Comparison of ENCODE assay signal across 21 mouse cellular contexts in genomic region chr6:35338640-35339039, GRCm38 (mm10). TPM values are rescaled to one million over a fixed set of nuclear protein-coding genes. Genes with fewer than 3 reads are reported as not detected.
DNase-seq lines count a peak whose midpoint lies in the region; ATAC-seq and TF ChIP-seq lines count a peak whose summit lies in the region.
"Had no signal": no experiment of that assay in that cellular context is flagged by ENCODE, and none has a peak within 500 bp of the region (broad histone marks: within the 10 kb centered on the region; RNA-seq: fewer than 3 reads in every experiment).

No protein-coding gene starts in this region.

- no peaks in the 10 kb centered on the region for H3K79me2 ChIP-seq in MEL (ENCODE audit: control insufficient read depth, insufficient read depth, low read length, poor library complexity)

- ATAC-seq in hindbrain, embryonic 13.5 days (ENCODE audit: low FRiP score), result no peak
- no peak for ATAC-seq in hindbrain, embryonic 14.5 days (ENCODE audit: low FRiP score)
- no peak for ATAC-seq in forebrain, embryonic 14.5 days
- ATAC-seq: activated CD4-positive, CD25-positive, alpha-beta regulatory T cell, adult 4 months; forebrain, embryonic 15.5 days had no signal

- TF ChIP-seq RAD21 in MEL (IDR thresholded peaks at IDR 0.05; ENCODE audit: low read depth, low read length), result no peak

- no peaks in the 10 kb centered on the region for H3K36me3 ChIP-seq in hindbrain, embryonic 13.5 days
- no peaks in the 10 kb centered on the region for H3K36me3 ChIP-seq in hindbrain, embryonic 14.5 days (replicated peaks; ENCODE audit: control insufficient read depth, insufficient read depth)
- no peaks in the 10 kb centered on the region for H3K36me3 ChIP-seq in MEL (ENCODE audit: control insufficient read depth in 1 of 2, insufficient read depth in 2 of 2, low read length in 2 of 2)
- no peaks in the 10 kb centered on the region for H3K36me3 ChIP-seq in forebrain, embryonic 14.5 days (ENCODE audit: control insufficient read depth, insufficient read depth, low read length)
- H3K36me3 ChIP-seq: embryonic facial prominence, embryonic 13.5 days; forebrain, embryonic 15.5 days; heart, embryonic 13.5 days; limb, embryonic 15.5 days; liver, embryonic 15.5 days had no signal

- TF ChIP-seq EP300 in MEL (IDR thresholded peaks at IDR 0.05; ENCODE audit: low read depth in 1 of 2, low read length in 2 of 2), result no peak

- TF ChIP-seq CTCF in MEL (IDR thresholded peaks at IDR 0.05 in 2 of 3, conservative IDR thresholded peaks at IDR 0.05 in 1 of 3; ENCODE audit: control insufficient read depth in 1 of 3, insufficient read depth in 1 of 3, low read depth in 2 of 3, low read length in 3 of 3, poor library complexity in 1 of 3, severe bottlenecking in 1 of 3), result no peak
- TF ChIP-seq CTCF in olfactory bulb, adult 2 months (IDR thresholded peaks at IDR 0.05; ENCODE audit: insufficient read depth, low read depth, low read length), result no peak

- H3K9ac ChIP-seq in hindbrain, embryonic 13.5 days, result no peak overlapping the region
- no peak overlapping the region for H3K9ac ChIP-seq in hindbrain, embryonic 14.5 days
- H3K9ac ChIP-seq in MEL (ENCODE audit: control insufficient read depth, low read depth, low read length, poor library complexity, severe bottlenecking), result no peak overlapping the region
- H3K9ac ChIP-seq in forebrain, embryonic 14.5 days (ENCODE audit: low read length), result no peak overlapping the region
- H3K9ac ChIP-seq: embryonic facial prominence, embryonic 13.5 days; forebrain, embryonic 15.5 days; heart, embryonic 13.5 days; limb, embryonic 15.5 days; liver, embryonic 15.5 days had no signal

- peaks cover 8% of the 10 kb centered on the region for H3K4me1 ChIP-seq in hindbrain, embryonic 13.5 days (replicated peaks)
- no peaks in the 10 kb centered on the region for H3K4me1 ChIP-seq in hindbrain, embryonic 14.5 days (replicated peaks; ENCODE audit: control insufficient read depth, insufficient read depth, low read length)
- H3K4me1 ChIP-seq in MEL (ENCODE audit: control insufficient read depth in 1 of 2, insufficient read depth in 2 of 2, low read length in 2 of 2), result no peaks in the 10 kb centered on the region
- no peaks in the 10 kb centered on the region for H3K4me1 ChIP-seq in olfactory bulb, adult 2 months (ENCODE audit: control insufficient read depth, insufficient read depth, low read length)
- H3K4me1 ChIP-seq in forebrain, embryonic 14.5 days (ENCODE audit: control insufficient read depth, insufficient read depth, low read length), result no peaks in the 10 kb centered on the region
- H3K4me1 ChIP-seq: embryonic facial prominence, embryonic 13.5 days; limb, embryonic 15.5 days had no signal

- H3K4me3 ChIP-seq in hindbrain, embryonic 13.5 days, result no peak overlapping the region
- H3K4me3 ChIP-seq in hindbrain, embryonic 14.5 days (replicated peaks; ENCODE audit: low read length), result no peak overlapping the region
- no peak overlapping the region for H3K4me3 ChIP-seq in MEL (ENCODE audit: control insufficient read depth in 1 of 2, insufficient read depth in 1 of 2, low read depth in 2 of 2, low read length in 2 of 2)
- no peak overlapping the region for H3K4me3 ChIP-seq in olfactory bulb, adult 2 months (ENCODE audit: insufficient read depth, low read depth, low read length)
- no peak overlapping the region for H3K4me3 ChIP-seq in forebrain, embryonic 14.5 days (ENCODE audit: low read depth, low read length)
- H3K4me3 ChIP-seq: embryonic facial prominence, embryonic 13.5 days; forebrain, embryonic 15.5 days; heart, embryonic 13.5 days; limb, embryonic 15.5 days; liver, embryonic 15.5 days had no signal

- H3K4me2 ChIP-seq in hindbrain, embryonic 13.5 days, result no peak overlapping the region
- H3K4me2 ChIP-seq in hindbrain, embryonic 14.5 days (replicated peaks), result no peak overlapping the region
- H3K4me2 ChIP-seq in forebrain, embryonic 14.5 days (ENCODE audit: low read length), result no peak overlapping the region
- H3K4me2 ChIP-seq: embryonic facial prominence, embryonic 13.5 days; forebrain, embryonic 15.5 days; heart, embryonic 13.5 days; limb, embryonic 15.5 days; liver, embryonic 15.5 days had no signal

- no peaks in the 10 kb centered on the region for H3K9me3 ChIP-seq in hindbrain, embryonic 13.5 days
- no peaks in the 10 kb centered on the region for H3K9me3 ChIP-seq in hindbrain, embryonic 14.5 days (ENCODE audit: control insufficient read depth, low read length)
- no peaks in the 10 kb centered on the region for H3K9me3 ChIP-seq in MEL (replicated peaks; ENCODE audit: insufficient read depth, low read length)
- H3K9me3 ChIP-seq in forebrain, embryonic 14.5 days (replicated peaks; ENCODE audit: control insufficient read depth, low read length), result no peaks in the 10 kb centered on the region
- H3K9me3 ChIP-seq: embryonic facial prominence, embryonic 13.5 days; forebrain, embryonic 15.5 days; heart, embryonic 13.5 days; limb, embryonic 15.5 days; liver, embryonic 15.5 days had no signal

- H3K27ac ChIP-seq in hindbrain, embryonic 13.5 days, result peak overlapping the region; percentile 32; the same call in 1 of the 2 replicates
- no peak overlapping the region for H3K27ac ChIP-seq in hindbrain, embryonic 14.5 days
- no peak overlapping the region for H3K27ac ChIP-seq in MEL (ENCODE audit: control insufficient read depth, low read depth, low read length)
- H3K27ac ChIP-seq in olfactory bulb, adult 2 months (ENCODE audit: insufficient read depth, low read depth, low read length), result 0 out of 2 replicates have a peak overlapping the region, but pooled peaks have one; percentile 29
- no peak overlapping the region for H3K27ac ChIP-seq in forebrain, embryonic 14.5 days (ENCODE audit: low read depth, low read length)
- H3K27ac ChIP-seq: embryonic facial prominence, embryonic 13.5 days; forebrain, embryonic 15.5 days; heart, embryonic 13.5 days; limb, embryonic 15.5 days; liver, embryonic 15.5 days had no signal

- TF ChIP-seq POLR2A in MEL (IDR thresholded peaks at IDR 0.05; ENCODE audit: control insufficient read depth in 1 of 2, insufficient read depth in 1 of 2, low read depth in 1 of 2, low read length in 2 of 2, poor library complexity in 1 of 2), result no peak
- TF ChIP-seq POLR2A in olfactory bulb, adult 2 months (IDR thresholded peaks at IDR 0.05; ENCODE audit: insufficient read depth, low read depth, low read length), result no peak

- 7% methylated on average over 3 of the region's 3 CpGs for WGBS in hindbrain, embryonic 13.5 days
- WGBS in hindbrain, embryonic 14.5 days, result 11% methylated on average over 3 of the region's 3 CpGs
- 38% methylated on average over 3 of the region's 3 CpGs for WGBS in olfactory bulb, adult 2 months
- 17% methylated on average over 3 of the region's 3 CpGs for WGBS in forebrain, embryonic 14.5 days

- no peak for DNase-seq in hindbrain, embryonic 14.5 days (ENCODE audit: low spot score)
- peak; percentile 7 for DNase-seq in MEL (ENCODE audit: low read depth, low spot score)
- DNase-seq in MEL-GATA-1-ER (ENCODE audit: extremely low read depth, low read depth), result peak; percentile 39
- DNase-seq in yolk sac, embryonic 10.5 days (ENCODE audit: low spot score), result no peak
- DNase-seq in forebrain, embryonic 14.5 days (ENCODE audit: low spot score), result no peak
- DNase-seq: adrenal gland, postnatal 10 days; cerebellum, adult 11 months; cerebellum, postnatal 25 days; kidney, adult 18-20 months; kidney, postnatal 10 days; right cerebral cortex, postnatal 25 days had no signal

- H3K27me3 ChIP-seq in hindbrain, embryonic 13.5 days, result no peaks in the 10 kb centered on the region
- no peaks in the 10 kb centered on the region for H3K27me3 ChIP-seq in hindbrain, embryonic 14.5 days (ENCODE audit: control insufficient read depth, insufficient read depth, low read length)
- H3K27me3 ChIP-seq in MEL (ENCODE audit: control insufficient read depth in 1 of 2, insufficient read depth in 2 of 2, low read length in 2 of 2), result no peaks in the 10 kb centered on the region; a peak in 1 of 4 replicates
- H3K27me3 ChIP-seq in forebrain, embryonic 14.5 days (replicated peaks; ENCODE audit: control insufficient read depth, insufficient read depth, low read length), result no peaks in the 10 kb centered on the region
- H3K27me3 ChIP-seq: embryonic facial prominence, embryonic 13.5 days; forebrain, embryonic 15.5 days; heart, embryonic 13.5 days; limb, embryonic 15.5 days; liver, embryonic 15.5 days had no signal

TF ChIP-seq in MEL, 35 proteins besides CTCF, POLR2A, EP300 and RAD21:
- TF ChIP-seq SMC3 (IDR thresholded peaks at IDR 0.05; ENCODE audit: low read depth, low read length) (no peak), TAL1 (IDR thresholded peaks at IDR 0.05; ENCODE audit: low read length) (0 out of 2 replicates have a peak, but pooled peaks have one; percentile 9)

RNA-seq across cellular contexts. Expression of gene Fam180a, which starts 12.7 kb away (rescaled TPM):
- 0.27 and 0.71 TPM in 2 replicates for polyA plus RNA-seq in hindbrain, embryonic 13.5 days (2015; fragmentation: Nextera tagmentation; extraction: Ambion mirVana)
- polyA plus RNA-seq in hindbrain, embryonic 14.5 days (2014; fragmentation: Nextera tagmentation; extraction: Ambion mirVana), result 0.93 and 1.1 TPM in 2 replicates
- total RNA-seq in MEL (2012; rRNA removed), result not detected in 2 replicates
- polyA plus RNA-seq in MEL (2012; ENCODE audit: insufficient read depth in 1 of 2, insufficient read length in 2 of 2, low read depth in 1 of 2, low replicate concordance in 2 of 2, missing spikeins in 1 of 2), result not detected
- not detected in 2 replicates for polyA plus RNA-seq in olfactory bulb, adult 2 months (2012; ENCODE audit: insufficient read depth, insufficient read length, low replicate concordance, missing spikeins)
- 0.66 and 1.5 TPM in 2 replicates for polyA plus RNA-seq in forebrain, embryonic 14.5 days (2014; fragmentation: Nextera tagmentation; extraction: Ambion mirVana)
- polyA plus RNA-seq: activated CD4-positive, CD25-positive, alpha-beta regulatory T cell, adult 4 months; neural tube, embryonic 14.5 days; thymus, postnatal 0 days had no signal

RNA-seq across cellular contexts. Expression of gene Slc13a4, which starts 30.7 kb away (rescaled TPM):
- 2.9 and 3.9 TPM in 2 replicates for polyA plus RNA-seq in hindbrain, embryonic 13.5 days (2015; fragmentation: Nextera tagmentation; extraction: Ambion mirVana)
- polyA plus RNA-seq in hindbrain, embryonic 14.5 days (2014; fragmentation: Nextera tagmentation; extraction: Ambion mirVana), result 7.5 and 7.8 TPM in 2 replicates
- not detected in 2 replicates for total RNA-seq in MEL (2012; rRNA removed)
- polyA plus RNA-seq in MEL (2012; ENCODE audit: insufficient read depth in 1 of 2, insufficient read length in 2 of 2, low read depth in 1 of 2, low replicate concordance in 2 of 2, missing spikeins in 1 of 2), result under 1 TPM in 1 of 2 experiments, not detected in 1; 0.14 TPM
- not detected in 2 replicates for polyA plus RNA-seq in olfactory bulb, adult 2 months (2012; ENCODE audit: insufficient read depth, insufficient read length, low replicate concordance, missing spikeins)
- polyA plus RNA-seq in forebrain, embryonic 14.5 days (2014; fragmentation: Nextera tagmentation; extraction: Ambion mirVana), result 2.7 and 4.6 TPM in 2 replicates

Comparison
In these comparisons a context has a peak if more than half of its experiments do, and no peak if none do; other contexts are left out.
1. H3K27ac ChIP-seq: peak in hindbrain, embryonic 13.5 days (single experiment) and olfactory bulb, adult 2 months (single experiment); none in hindbrain, embryonic 14.5 days (single experiment), MEL (single experiment) and forebrain, embryonic 14.5 days (single experiment).
2. DNase-seq: peak in MEL (single experiment) and MEL-GATA-1-ER (single experiment); none in hindbrain, embryonic 14.5 days (single experiment), yolk sac, embryonic 10.5 days (single experiment) and forebrain, embryonic 14.5 days (single experiment).